Mouse (Mus musculus) gonadal fat pad, adult 2 months (tissue): ENCODE measurements around the gene Kcnn1. TPM values are rescaled to one million over a fixed set of nuclear protein-coding genes. Genes with fewer than 3 reads are reported as not detected.
A peak's percentile ranks its signal among the peaks of the same experiment; 100 is the strongest.

Source experiments
- DNase-seq: peaks from one replicate; pipeline ENCODE4 v3.0.0-alpha.2; 2012; ENCODE audit warnings: low read depth
- polyA plus RNA-seq: library from polyadenylated mRNA; depleted of rRNA; stranded (reverse); fragments of >200 nt; gene quantifications from 2 replicates; pipeline ENCODE4 v1.2.3, GENCODE M21; 2012

Kcnn1 gene
- polyA plus RNA-seq, 1 experiment: 5.6 TPM

- no peak for DNase-seq
Observed at GRCm38 (mm10) chr8:70868559-70869198, 5.6 kb upstream of the Kcnn1 start.

- no peak for DNase-seq
Observed at GRCm38 (mm10) chr8:70866566-70866965, 3.5 kb upstream of the Kcnn1 start.

- DNase-seq: no peak
Observed at GRCm38 (mm10) chr8:70866001-70866520, 3.0 kb upstream of the Kcnn1 start.

- peak; percentile 74 for DNase-seq
Observed at GRCm38 (mm10) chr8:70865350-70866000, 2.4 kb upstream of the Kcnn1 start.

- no peak for DNase-seq
Observed at GRCm38 (mm10) chr8:70864712-70865221, 1.7 kb upstream of the Kcnn1 start.

- no peak for DNase-seq
Observed at GRCm38 (mm10) chr8:70863956-70864711, 1.1 kb upstream of the Kcnn1 start.

GRCm38 (mm10) chr8:70857516-70857915, 5.5 kb downstream of the Kcnn1 start:
- no peak for DNase-seq

- no peak for DNase-seq
Observed at GRCm38 (mm10) chr8:70856541-70857197, 6.4 kb downstream of the Kcnn1 start.

- DNase-seq: no peak
Observed at GRCm38 (mm10) chr8:70856028-70856427, 7.0 kb downstream of the Kcnn1 start.

- DNase-seq: no peak
Observed at GRCm38 (mm10) chr8:70853863-70854262, 9.2 kb downstream of the Kcnn1 start.

- DNase-seq: no peak
Observed at GRCm38 (mm10) chr8:70852595-70853231, 10.3 kb downstream of the Kcnn1 start.

GRCm38 (mm10) chr8:70851837-70852236, 11.2 kb downstream of the Kcnn1 start:
- DNase-seq: no peak

- DNase-seq: no peak
Observed at GRCm38 (mm10) chr8:70850947-70851346, 12.1 kb downstream of the Kcnn1 start.

- no peak for DNase-seq
Observed at GRCm38 (mm10) chr8:70850132-70850845, 12.8 kb downstream of the Kcnn1 start.

GRCm38 (mm10) chr8:70849333-70849990, 13.6 kb downstream of the Kcnn1 start:
- DNase-seq: no peak

- DNase-seq: no peak
Observed at GRCm38 (mm10) chr8:70846371-70847154, 16.5 kb downstream of the Kcnn1 start.

GRCm38 (mm10) chr8:70845108-70845507, 17.9 kb downstream of the Kcnn1 start:
- DNase-seq: no peak

- DNase-seq: no peak
Observed at GRCm38 (mm10) chr8:70844523-70844922, 18.5 kb downstream of the Kcnn1 start.

GRCm38 (mm10) chr8:70843941-70844340, 19.1 kb downstream of the Kcnn1 start:
- no peak for DNase-seq
